Mouse (Mus musculus): ENCODE data around the gene Hhat. TPM values are rescaled to one million over a fixed set of nuclear protein-coding genes. Genes with fewer than 3 reads are reported as not detected.

Gene Hhat
- polyA plus RNA-seq, 1 experiment: 3.9 TPM

DNA sequence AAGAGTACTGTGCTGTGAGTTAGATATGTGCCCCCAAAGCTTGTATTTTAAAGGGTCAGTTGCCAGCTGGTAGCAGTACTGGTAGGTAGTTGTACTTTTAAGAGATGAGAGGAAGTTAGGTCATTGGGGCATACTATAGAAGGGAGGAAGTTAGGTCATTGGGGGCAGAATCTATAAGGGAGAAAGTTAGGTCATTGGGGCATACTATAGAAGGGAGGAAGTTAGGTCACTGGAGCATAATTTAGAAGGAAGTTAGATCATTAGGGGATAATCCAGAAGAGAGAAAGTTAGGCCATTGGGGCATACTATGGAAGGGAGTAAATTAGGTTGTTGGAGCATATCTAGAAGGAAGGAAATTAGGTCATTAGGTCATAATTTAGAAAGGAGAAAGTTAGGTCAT, 71.9 kb downstream of the Hhat start:
- H3K79me2 ChIP-seq (ENCODE audit: control insufficient read depth, insufficient read depth): no peaks in the 10 kb centered on the region
- H3K4me3 ChIP-seq (ENCODE audit: insufficient read depth, poor library complexity, severe bottlenecking): no peak overlapping the region
- TF ChIP-seq MAX (IDR thresholded peaks at IDR 0.05) (no peak), USF1 (IDR thresholded peaks at IDR 0.05; ENCODE audit: low read depth) (no peak), MYOG (IDR thresholded peaks at IDR 0.05; ENCODE audit: control insufficient read depth, extremely low read depth, insufficient read length) (no peak)
- H3ac ChIP-seq (ENCODE audit: control insufficient read depth, insufficient read length, low read depth): no peak overlapping the region
- H3K36me3 ChIP-seq (ENCODE audit: control insufficient read depth, insufficient read depth): no peaks in the 10 kb centered on the region
- H3K27me3 ChIP-seq (ENCODE audit: control insufficient read depth, insufficient read depth, insufficient read length): no peaks in the 10 kb centered on the region
- H3K79me3 ChIP-seq (ENCODE audit: low read depth): no peaks in the 10 kb centered on the region

DNA sequence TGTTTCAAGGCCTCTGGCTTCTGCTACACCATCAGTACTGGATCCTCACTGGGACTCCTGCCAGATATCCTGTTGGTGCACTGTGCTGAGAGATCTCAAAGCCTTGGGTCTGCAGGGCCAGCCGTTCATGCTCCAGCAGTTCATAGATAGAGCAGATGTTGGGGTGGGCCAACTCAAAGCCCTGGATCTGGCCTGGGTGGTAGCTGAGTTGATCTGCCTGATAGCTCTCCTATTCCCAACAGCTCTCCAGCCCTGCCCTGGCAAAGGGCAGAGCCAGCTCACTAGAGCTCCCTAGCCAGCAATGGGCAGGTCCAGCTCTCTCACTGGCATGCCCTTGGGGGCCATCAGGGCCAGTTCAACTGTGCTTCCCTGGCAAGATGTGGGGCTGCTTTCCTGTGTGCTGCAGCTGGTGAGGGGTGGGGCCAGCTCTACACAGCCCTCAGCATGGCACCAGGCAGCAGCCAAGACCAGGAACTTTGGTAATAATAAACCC, 74.6 kb downstream of the Hhat start:
- Histone ChIP-seq H3K79me2 (ENCODE audit: control insufficient read depth, insufficient read depth) (no peaks in the 10 kb centered on the region), H3K4me3 (ENCODE audit: insufficient read depth, poor library complexity, severe bottlenecking) (no peak overlapping the region), H3K27me3 (ENCODE audit: control insufficient read depth, insufficient read depth, insufficient read length) (no peaks in the 10 kb centered on the region), H3K36me3 (ENCODE audit: control insufficient read depth, insufficient read depth) (no peaks in the 10 kb centered on the region), H3ac (ENCODE audit: control insufficient read depth, insufficient read length, low read depth) (no peak overlapping the region), H3K79me3 (ENCODE audit: low read depth) (no peaks in the 10 kb centered on the region)
- TF ChIP-seq MYOG (IDR thresholded peaks at IDR 0.05; ENCODE audit: control insufficient read depth, extremely low read depth, insufficient read length) (no peak), CTCF (IDR thresholded peaks at IDR 0.05; ENCODE audit: control insufficient read depth, insufficient read depth, insufficient read length) (no peak), USF1 (IDR thresholded peaks at IDR 0.05; ENCODE audit: low read depth) (no peak), MAX (IDR thresholded peaks at IDR 0.05) (no peak), CEBPB (IDR thresholded peaks at IDR 0.05; ENCODE audit: low read depth) (no peak), MYOD1 (IDR thresholded peaks at IDR 0.05; ENCODE audit: control insufficient read depth, insufficient read length, low read depth) (no peak), FOSL1 (IDR thresholded peaks at IDR 0.05; ENCODE audit: insufficient read depth, low read length, poor library complexity, severe bottlenecking) (no peak)

DNA sequence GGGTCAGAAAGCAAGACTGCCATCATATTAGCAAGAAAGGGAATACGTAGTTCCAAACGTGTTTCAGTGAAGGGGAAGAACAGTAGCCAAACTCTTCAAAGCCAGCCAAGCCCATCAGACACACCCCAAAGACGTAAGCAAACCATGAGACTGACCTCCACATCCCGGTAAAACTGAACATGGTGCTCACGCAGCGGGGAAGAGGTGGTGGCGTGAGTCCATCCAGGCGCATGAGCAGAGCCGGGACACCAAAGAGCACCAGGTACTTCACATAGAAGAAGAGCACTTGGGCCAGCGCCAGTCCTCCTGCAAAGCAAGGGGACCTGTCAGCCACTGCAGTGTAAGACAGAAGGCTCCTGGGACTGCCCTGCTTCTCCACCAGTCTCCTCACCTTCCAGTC, 77.4 kb downstream of the Hhat start:
- no peak overlapping the region for H3K4me3 ChIP-seq (ENCODE audit: insufficient read depth, poor library complexity, severe bottlenecking)
- H3ac ChIP-seq (ENCODE audit: control insufficient read depth, insufficient read length, low read depth): no peak overlapping the region
- H3K79me2 ChIP-seq (ENCODE audit: control insufficient read depth, insufficient read depth): no peaks in the 10 kb centered on the region
- H3K79me3 ChIP-seq (ENCODE audit: low read depth): no peaks in the 10 kb centered on the region
- TF ChIP-seq CEBPB (IDR thresholded peaks at IDR 0.05; ENCODE audit: low read depth): no peak
- TF ChIP-seq CTCF (IDR thresholded peaks at IDR 0.05; ENCODE audit: control insufficient read depth, insufficient read depth, insufficient read length): no peak
- no peak for TF ChIP-seq FOSL1 (IDR thresholded peaks at IDR 0.05; ENCODE audit: insufficient read depth, low read length, poor library complexity, severe bottlenecking)
- TF ChIP-seq MAX (IDR thresholded peaks at IDR 0.05): no peak
- TF ChIP-seq MYOD1 (IDR thresholded peaks at IDR 0.05; ENCODE audit: control insufficient read depth, insufficient read length, low read depth): no peak
- TF ChIP-seq MYOG (IDR thresholded peaks at IDR 0.05; ENCODE audit: control insufficient read depth, extremely low read depth, insufficient read length): no peak
- no peak for TF ChIP-seq USF1 (IDR thresholded peaks at IDR 0.05; ENCODE audit: low read depth)
- H3K36me3 ChIP-seq (ENCODE audit: control insufficient read depth, insufficient read depth): no peaks in the 10 kb centered on the region
- no peaks in the 10 kb centered on the region for H3K27me3 ChIP-seq (ENCODE audit: control insufficient read depth, insufficient read depth, insufficient read length)

DNA sequence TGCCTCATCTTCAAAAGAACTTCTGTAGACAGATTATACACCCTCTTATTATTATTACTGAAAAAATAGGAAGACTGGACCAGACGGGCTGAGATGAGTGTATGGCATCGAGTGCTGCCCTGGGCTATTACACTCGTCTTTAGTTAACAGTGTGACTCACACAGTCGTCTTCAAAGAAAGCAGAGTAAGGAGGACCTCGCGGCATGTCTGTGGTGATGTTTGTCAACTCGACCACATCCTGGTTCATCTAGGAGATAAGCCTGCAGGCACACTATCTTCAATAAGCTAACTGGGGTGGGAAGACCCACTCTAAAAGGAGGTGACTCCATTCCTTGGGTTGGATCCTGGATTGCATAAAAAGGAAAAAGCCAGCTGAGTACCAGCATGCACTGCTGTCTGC, 78.0 kb downstream of the Hhat start:
- H3K4me3 ChIP-seq (ENCODE audit: insufficient read depth, poor library complexity, severe bottlenecking): no peak overlapping the region
- no peak for TF ChIP-seq CTCF (IDR thresholded peaks at IDR 0.05; ENCODE audit: control insufficient read depth, insufficient read depth, insufficient read length)
- no peaks in the 10 kb centered on the region for H3K79me3 ChIP-seq (ENCODE audit: low read depth)
- H3K27me3 ChIP-seq (ENCODE audit: control insufficient read depth, insufficient read depth, insufficient read length): no peaks in the 10 kb centered on the region
- H3K79me2 ChIP-seq (ENCODE audit: control insufficient read depth, insufficient read depth): no peaks in the 10 kb centered on the region
- H3ac ChIP-seq (ENCODE audit: control insufficient read depth, insufficient read length, low read depth): no peak overlapping the region
- no peaks in the 10 kb centered on the region for H3K36me3 ChIP-seq (ENCODE audit: control insufficient read depth, insufficient read depth)

DNA sequence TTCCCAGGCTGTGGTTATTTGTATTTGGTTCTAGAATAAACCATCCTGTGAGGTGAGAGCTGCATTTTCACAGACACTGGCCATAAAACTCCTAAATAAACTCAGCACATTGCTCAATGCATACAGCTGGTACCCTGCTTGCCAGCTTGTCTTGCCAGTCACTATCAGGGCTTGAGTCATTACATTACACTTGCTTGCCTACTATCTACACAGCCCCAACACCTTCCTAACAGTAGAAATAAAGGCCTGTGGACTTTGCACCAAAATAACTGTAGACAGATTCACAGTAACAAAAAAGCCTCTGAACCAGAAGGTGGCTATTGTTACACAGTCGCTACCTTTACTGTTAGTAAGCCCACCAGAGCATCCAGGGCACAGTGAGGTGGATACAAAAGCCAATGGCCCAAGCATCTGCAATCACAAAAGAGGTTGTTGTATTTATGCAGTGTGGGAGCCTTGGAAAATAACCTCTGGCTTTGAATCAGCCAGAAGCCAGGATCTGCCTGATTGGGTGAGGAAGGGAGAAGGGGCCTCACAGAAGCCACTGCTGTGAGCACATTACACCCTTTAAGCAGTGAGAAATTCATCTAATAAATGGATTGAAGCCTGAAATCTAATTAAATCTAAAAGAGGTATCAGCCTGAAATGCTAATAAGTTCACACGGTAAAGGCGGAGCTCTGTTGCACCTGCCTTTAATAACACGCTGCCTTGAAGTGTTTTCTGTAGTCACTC, 88.6 kb downstream of the Hhat start:
- Histone ChIP-seq H3K27me3 (ENCODE audit: control insufficient read depth, insufficient read depth, insufficient read length) (no peaks in the 10 kb centered on the region), H3ac (ENCODE audit: control insufficient read depth, insufficient read length, low read depth) (no peak overlapping the region), H3K79me2 (ENCODE audit: control insufficient read depth, insufficient read depth) (no peaks in the 10 kb centered on the region), H3K79me3 (ENCODE audit: low read depth) (no peaks in the 10 kb centered on the region), H3K36me3 (ENCODE audit: control insufficient read depth, insufficient read depth) (no peaks in the 10 kb centered on the region), H3K4me3 (ENCODE audit: insufficient read depth, poor library complexity, severe bottlenecking) (no peak overlapping the region)
- TF ChIP-seq CEBPB (IDR thresholded peaks at IDR 0.05; ENCODE audit: low read depth): no peak
- TF ChIP-seq FOSL1 (IDR thresholded peaks at IDR 0.05; ENCODE audit: insufficient read depth, low read length, poor library complexity, severe bottlenecking): no peak

DNA sequence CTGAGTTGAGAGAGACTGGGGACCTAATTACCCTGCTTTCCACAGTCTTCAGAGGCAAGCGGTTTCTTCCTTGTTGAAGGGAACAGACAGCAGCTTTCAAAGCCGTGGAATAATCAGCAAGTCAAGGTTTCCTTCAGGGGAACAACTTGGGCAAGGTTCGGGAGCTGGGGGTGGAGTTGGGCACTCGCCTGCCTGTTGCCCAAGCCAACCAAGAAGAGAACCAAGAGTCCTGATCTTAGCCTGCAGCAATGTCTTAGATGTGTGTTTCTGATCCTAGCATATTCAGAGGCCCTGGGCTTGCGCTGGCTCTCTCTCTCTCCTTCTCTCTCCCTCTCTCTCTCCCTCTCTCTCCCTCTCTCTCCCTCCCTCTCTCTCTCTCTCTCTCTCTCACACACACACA, 93.8 kb downstream of the Hhat start:
- H3K36me3 ChIP-seq (ENCODE audit: control insufficient read depth, insufficient read depth): no peaks in the 10 kb centered on the region
- no peak overlapping the region for H3K4me3 ChIP-seq (ENCODE audit: insufficient read depth, poor library complexity, severe bottlenecking)
- no peak overlapping the region for H3ac ChIP-seq (ENCODE audit: control insufficient read depth, insufficient read length, low read depth)
- H3K79me3 ChIP-seq (ENCODE audit: low read depth): no peaks in the 10 kb centered on the region
- no peaks in the 10 kb centered on the region for H3K27me3 ChIP-seq (ENCODE audit: control insufficient read depth, insufficient read depth, insufficient read length)
- TF ChIP-seq MYOD1 (IDR thresholded peaks at IDR 0.05; ENCODE audit: control insufficient read depth, insufficient read length, low read depth): no peak
- no peak for TF ChIP-seq CTCF (IDR thresholded peaks at IDR 0.05; ENCODE audit: control insufficient read depth, insufficient read depth, insufficient read length)
- TF ChIP-seq MYOG (IDR thresholded peaks at IDR 0.05; ENCODE audit: control insufficient read depth, extremely low read depth, insufficient read length): no peak
- no peak for TF ChIP-seq FOSL1 (IDR thresholded peaks at IDR 0.05; ENCODE audit: insufficient read depth, low read length, poor library complexity, severe bottlenecking)
- TF ChIP-seq CEBPB (IDR thresholded peaks at IDR 0.05; ENCODE audit: low read depth): no peak
- no peak for TF ChIP-seq MAX (IDR thresholded peaks at IDR 0.05)
- no peak for TF ChIP-seq USF1 (IDR thresholded peaks at IDR 0.05; ENCODE audit: low read depth)
- no peaks in the 10 kb centered on the region for H3K79me2 ChIP-seq (ENCODE audit: control insufficient read depth, insufficient read depth)
